Mouse (Mus musculus): ENCODE measurements at regions not wholly inside any gene's neighbourhood (a gene's known extent, or its start where the extent isn't known, plus 50 kb on each side); places are given as distances from the start of the nearest gene placed in this dataset.
A peak's percentile ranks its signal among the peaks of the same experiment; 100 is the strongest.

DNA sequence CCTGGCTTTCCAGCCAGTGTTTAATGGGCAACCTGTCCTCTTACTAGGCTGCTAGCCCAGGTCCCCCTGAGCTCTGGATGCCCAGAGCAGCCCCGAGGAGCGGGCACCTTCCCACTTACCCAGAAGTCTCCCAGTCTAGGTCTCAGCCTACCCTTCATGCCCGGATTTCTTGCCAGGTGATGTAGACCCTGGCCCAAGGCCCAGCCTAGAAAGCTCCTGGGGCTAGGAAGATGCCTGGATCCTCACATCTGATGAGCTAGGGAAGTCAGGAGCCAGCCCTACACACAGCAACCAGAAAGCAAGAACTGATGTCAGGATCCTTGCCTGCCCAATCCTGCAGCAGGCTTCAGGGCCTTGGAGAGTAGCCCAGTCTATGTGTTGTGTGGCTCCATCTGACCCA, 83.7 kb upstream of the Slc6a6 start:
- H3K27ac ChIP-seq (ENCODE audit: control insufficient read depth, insufficient read depth, low read depth, low read length): no peak overlapping the region
- TF ChIP-seq POLR2A (IDR thresholded peaks at IDR 0.05; ENCODE audit: control insufficient read depth, low read depth, low read length): no peak
- no peak for TF ChIP-seq CTCF (IDR thresholded peaks at IDR 0.05; ENCODE audit: control insufficient read depth, insufficient read depth, insufficient replicate concordance, low read depth, low read length)
- no peak overlapping the region for H3K4me3 ChIP-seq (ENCODE audit: control insufficient read depth, low read depth, low read length)
- no peaks in the 10 kb centered on the region for H3K36me3 ChIP-seq (ENCODE audit: control insufficient read depth, insufficient read depth, low read length)
- no peaks in the 10 kb centered on the region for H3K27me3 ChIP-seq (ENCODE audit: control insufficient read depth, insufficient read depth, low read length)
- no peaks in the 10 kb centered on the region for H3K4me1 ChIP-seq (ENCODE audit: control insufficient read depth, insufficient read depth, low read length)

DNA sequence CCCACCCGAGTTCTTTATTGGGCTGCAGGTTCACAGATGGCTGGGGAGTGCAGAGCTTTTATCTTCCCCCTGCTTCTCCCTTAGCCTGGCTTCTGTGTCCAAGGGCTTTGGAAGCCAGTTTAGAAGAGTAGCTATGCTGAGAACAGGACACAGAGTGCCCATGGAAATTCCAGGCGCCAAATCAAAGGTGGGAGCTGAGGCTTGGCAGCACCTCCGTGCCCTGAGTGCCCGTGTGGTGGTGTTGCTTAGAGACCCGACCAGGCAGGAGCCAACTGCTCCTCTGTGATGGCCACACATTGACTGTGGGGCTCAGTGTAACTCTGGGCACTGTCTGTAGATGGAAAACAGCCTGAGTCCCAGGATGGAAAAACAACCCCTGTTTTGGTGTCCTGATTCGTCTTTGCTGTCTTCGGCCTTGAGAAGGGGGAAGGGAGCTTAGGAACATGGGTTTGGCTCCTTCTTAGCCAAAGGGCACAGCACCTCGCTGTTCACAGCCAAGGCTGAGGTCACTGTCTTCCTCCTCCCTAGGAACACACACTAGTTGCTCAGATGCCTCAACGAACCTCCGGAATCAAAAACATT, 77.1 kb upstream of the Slc6a6 start:
- peak overlapping the region; percentile 22; the same call in 1 of the 2 replicates for H3K27ac ChIP-seq (ENCODE audit: control insufficient read depth, insufficient read depth, low read depth, low read length)
- no peaks in the 10 kb centered on the region; the same call in 1 of the 2 replicates for H3K4me1 ChIP-seq (ENCODE audit: control insufficient read depth, insufficient read depth, low read length)
- TF ChIP-seq POLR2A (IDR thresholded peaks at IDR 0.05; ENCODE audit: control insufficient read depth, low read depth, low read length) (no peak), CTCF (IDR thresholded peaks at IDR 0.05; ENCODE audit: control insufficient read depth, insufficient read depth, insufficient replicate concordance, low read depth, low read length) (no peak)
- H3K36me3 ChIP-seq (ENCODE audit: control insufficient read depth, insufficient read depth, low read length): no peaks in the 10 kb centered on the region
- no peak overlapping the region for H3K4me3 ChIP-seq (ENCODE audit: control insufficient read depth, low read depth, low read length)
- H3K27me3 ChIP-seq (ENCODE audit: control insufficient read depth, insufficient read depth, low read length): no peaks in the 10 kb centered on the region

DNA sequence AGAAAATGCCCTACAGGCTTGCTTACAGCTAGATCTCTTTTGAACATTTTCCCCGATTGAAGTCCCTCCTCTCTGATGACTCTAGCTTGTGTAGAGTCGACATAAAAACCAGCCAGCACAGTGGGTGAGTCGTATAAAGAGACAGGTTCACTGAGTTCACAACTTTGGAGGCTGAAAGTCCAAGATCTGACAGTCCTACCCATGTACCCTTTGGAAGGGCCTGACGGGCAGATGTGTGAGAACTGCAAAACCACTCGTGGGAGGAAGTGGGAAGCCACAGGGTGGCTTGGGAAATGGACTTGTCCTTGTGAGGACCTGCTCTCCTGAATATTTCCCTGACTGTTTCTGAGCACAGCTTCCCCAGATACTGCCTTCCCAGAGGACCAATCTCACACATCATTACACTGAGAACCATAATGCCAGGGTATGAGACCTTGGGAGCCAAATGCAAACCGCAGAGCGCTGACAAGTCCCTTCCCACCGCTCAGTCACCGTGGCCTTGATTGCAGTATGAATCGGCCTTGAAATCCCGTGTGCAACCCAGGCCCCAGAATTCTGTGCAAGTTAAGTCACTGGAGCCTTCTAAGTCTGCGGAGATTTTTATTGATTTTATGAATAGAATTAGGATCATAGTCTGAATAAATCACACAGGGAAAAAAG, 76.1 kb upstream of the Slc6a6 start:
- H3K27ac ChIP-seq (ENCODE audit: control insufficient read depth, insufficient read depth, low read depth, low read length): no peak overlapping the region
- no peaks in the 10 kb centered on the region for H3K36me3 ChIP-seq (ENCODE audit: control insufficient read depth, insufficient read depth, low read length)
- TF ChIP-seq CTCF (IDR thresholded peaks at IDR 0.05; ENCODE audit: control insufficient read depth, insufficient read depth, insufficient replicate concordance, low read depth, low read length): no peak
- no peak for TF ChIP-seq POLR2A (IDR thresholded peaks at IDR 0.05; ENCODE audit: control insufficient read depth, low read depth, low read length)

DNA sequence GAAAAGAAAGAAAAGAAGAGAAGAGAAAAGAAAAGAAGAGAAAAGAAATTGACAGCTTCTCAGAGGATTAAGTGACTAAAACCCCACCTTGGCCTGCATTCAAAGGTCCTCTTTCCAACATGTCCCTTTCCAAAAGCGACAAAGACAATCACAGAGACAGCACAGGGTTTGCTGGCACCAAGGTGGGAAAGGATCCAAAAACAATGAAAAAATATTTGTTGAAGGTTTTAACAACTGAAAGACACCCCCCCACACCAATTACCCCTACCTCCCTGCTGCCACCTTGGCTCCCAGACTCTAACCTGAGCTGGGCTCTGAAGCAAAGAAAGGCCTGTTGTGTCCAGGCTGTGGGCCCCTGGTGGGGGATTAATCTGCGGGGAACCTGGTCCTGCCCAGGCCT, 74.2 kb upstream of the Slc6a6 start:
- Histone ChIP-seq H3K36me3 (ENCODE audit: control insufficient read depth, insufficient read depth, low read length) (no peaks in the 10 kb centered on the region), H3K27me3 (ENCODE audit: control insufficient read depth, insufficient read depth, low read length) (no peaks in the 10 kb centered on the region), H3K27ac (ENCODE audit: control insufficient read depth, insufficient read depth, low read depth, low read length) (no peak overlapping the region), H3K4me3 (ENCODE audit: control insufficient read depth, low read depth, low read length) (no peak overlapping the region), H3K4me1 (ENCODE audit: control insufficient read depth, insufficient read depth, low read length) (no peaks in the 10 kb centered on the region; the same call in 1 of the 2 replicates)
- TF ChIP-seq POLR2A (IDR thresholded peaks at IDR 0.05; ENCODE audit: control insufficient read depth, low read depth, low read length): no peak
- TF ChIP-seq CTCF (IDR thresholded peaks at IDR 0.05; ENCODE audit: control insufficient read depth, insufficient read depth, insufficient replicate concordance, low read depth, low read length): no peak

More for the DNA sequence above, 76.1 kb upstream of the Slc6a6 start:
- no peaks in the 10 kb centered on the region; the same call in 1 of the 2 replicates for H3K4me1 ChIP-seq (ENCODE audit: control insufficient read depth, insufficient read depth, low read length)
- H3K4me3 ChIP-seq (ENCODE audit: control insufficient read depth, low read depth, low read length): no peak overlapping the region
- H3K27me3 ChIP-seq (ENCODE audit: control insufficient read depth, insufficient read depth, low read length): no peaks in the 10 kb centered on the region

DNA sequence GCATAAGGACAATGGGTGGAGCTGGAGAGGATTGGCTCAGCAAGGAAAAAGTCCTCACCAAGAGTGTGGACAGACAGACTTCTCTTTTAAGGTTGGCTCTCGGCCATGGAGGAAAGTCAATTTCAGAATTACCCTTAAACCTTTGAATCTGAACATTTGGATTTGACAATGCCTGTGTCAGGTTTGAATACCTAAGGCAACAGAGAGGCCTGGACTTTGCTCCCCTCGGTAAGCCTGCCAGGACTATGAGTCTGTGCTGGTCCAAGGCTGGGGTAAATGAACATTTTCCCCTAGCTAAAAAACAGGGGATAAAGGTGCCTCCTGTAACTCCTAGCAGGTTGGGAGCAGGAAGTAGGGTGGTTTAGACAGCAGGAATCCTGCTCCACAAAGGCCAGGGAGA, 68.8 kb upstream of the Slc6a6 start:
- no peak overlapping the region for H3K27ac ChIP-seq (ENCODE audit: control insufficient read depth, insufficient read depth, low read depth, low read length)
- no peak overlapping the region for H3K4me3 ChIP-seq (ENCODE audit: control insufficient read depth, low read depth, low read length)
- no peaks in the 10 kb centered on the region; the same call in 1 of the 2 replicates for H3K4me1 ChIP-seq (ENCODE audit: control insufficient read depth, insufficient read depth, low read length)
- H3K36me3 ChIP-seq (ENCODE audit: control insufficient read depth, insufficient read depth, low read length): no peaks in the 10 kb centered on the region
- H3K27me3 ChIP-seq (ENCODE audit: control insufficient read depth, insufficient read depth, low read length): no peaks in the 10 kb centered on the region
- TF ChIP-seq POLR2A (IDR thresholded peaks at IDR 0.05; ENCODE audit: control insufficient read depth, low read depth, low read length) (no peak), CTCF (IDR thresholded peaks at IDR 0.05; ENCODE audit: control insufficient read depth, insufficient read depth, insufficient replicate concordance, low read depth, low read length) (no peak)

DNA sequence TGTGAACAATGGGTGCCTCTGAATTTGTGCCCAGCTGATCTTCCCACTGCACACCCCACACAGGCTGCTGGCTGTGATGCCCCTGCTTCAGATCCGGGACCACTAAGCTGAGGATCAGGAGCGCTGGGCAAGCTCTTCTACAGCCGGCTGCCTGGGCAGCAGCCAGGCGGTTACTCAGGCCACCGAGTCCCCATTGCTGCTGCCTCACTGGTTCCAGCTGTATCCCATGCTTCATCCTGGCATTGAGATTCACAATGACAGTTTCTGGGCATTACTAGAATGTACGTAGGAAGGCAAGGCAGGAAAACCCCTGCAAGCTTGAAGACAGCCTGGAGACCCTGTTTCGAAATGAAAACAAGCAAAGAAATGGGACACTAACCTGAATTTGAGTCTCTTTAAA, 67.3 kb upstream of the Slc6a6 start:
- H3K36me3 ChIP-seq (ENCODE audit: control insufficient read depth, insufficient read depth, low read length): no peaks in the 10 kb centered on the region
- no peak overlapping the region for H3K4me3 ChIP-seq (ENCODE audit: control insufficient read depth, low read depth, low read length)
- no peaks in the 10 kb centered on the region; the same call in 1 of the 2 replicates for H3K4me1 ChIP-seq (ENCODE audit: control insufficient read depth, insufficient read depth, low read length)
- H3K27ac ChIP-seq (ENCODE audit: control insufficient read depth, insufficient read depth, low read depth, low read length): no peak overlapping the region
- no peaks in the 10 kb centered on the region for H3K27me3 ChIP-seq (ENCODE audit: control insufficient read depth, insufficient read depth, low read length)
- TF ChIP-seq POLR2A (IDR thresholded peaks at IDR 0.05; ENCODE audit: control insufficient read depth, low read depth, low read length) (no peak), CTCF (IDR thresholded peaks at IDR 0.05; ENCODE audit: control insufficient read depth, insufficient read depth, insufficient replicate concordance, low read depth, low read length) (no peak)

DNA sequence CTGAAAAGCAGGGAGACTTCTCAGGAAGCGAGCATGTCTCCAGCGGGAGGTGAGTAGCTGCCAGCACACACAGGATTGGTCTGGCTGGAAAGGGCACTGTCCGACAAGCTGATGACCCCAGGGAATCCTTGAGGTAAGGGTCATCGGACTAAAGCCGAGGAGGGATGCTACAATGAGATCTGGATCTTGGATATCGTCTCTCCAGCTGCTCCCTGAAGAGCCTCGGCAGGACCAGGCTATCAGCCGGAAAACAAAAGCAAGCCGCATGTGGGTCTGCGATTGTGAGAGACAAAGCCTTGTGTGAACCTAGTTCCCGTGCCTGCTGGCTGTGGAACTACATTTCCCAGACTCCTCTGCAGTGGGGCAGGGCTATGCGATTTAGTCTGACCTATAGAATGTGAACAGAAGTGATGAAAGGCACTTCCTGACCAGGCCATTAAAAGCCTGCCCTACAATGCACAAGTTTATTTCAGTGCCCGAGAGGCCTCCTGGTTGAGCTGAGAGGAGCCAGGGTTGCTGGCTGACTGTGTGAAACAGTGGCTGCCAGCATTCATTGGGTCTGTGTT, 66.7 kb upstream of the Slc6a6 start:
- TF ChIP-seq CTCF (IDR thresholded peaks at IDR 0.05; ENCODE audit: control insufficient read depth, insufficient read depth, insufficient replicate concordance, low read depth, low read length): no peak
- no peak for TF ChIP-seq POLR2A (IDR thresholded peaks at IDR 0.05; ENCODE audit: control insufficient read depth, low read depth, low read length)
- H3K27me3 ChIP-seq (ENCODE audit: control insufficient read depth, insufficient read depth, low read length): no peaks in the 10 kb centered on the region
- H3K27ac ChIP-seq (ENCODE audit: control insufficient read depth, insufficient read depth, low read depth, low read length): no peak overlapping the region
- H3K4me3 ChIP-seq (ENCODE audit: control insufficient read depth, low read depth, low read length): no peak overlapping the region
- no peaks in the 10 kb centered on the region for H3K36me3 ChIP-seq (ENCODE audit: control insufficient read depth, insufficient read depth, low read length)
- H3K4me1 ChIP-seq (ENCODE audit: control insufficient read depth, insufficient read depth, low read length): no peaks in the 10 kb centered on the region; the same call in 1 of the 2 replicates
